Mouse (Mus musculus) CH12.LX (cell line): Measurements from ENCODE around the gene Med25.
A peak's percentile ranks its signal among the peaks of the same experiment; 100 is the strongest.

Source experiments
- BHLHE40 ChIP-seq: IDR thresholded peaks from 2 replicates; pipeline ENCODE4 v1.6.1; 2011; ENCODE audit warnings: mild to moderate bottlenecking, low read depth, low read length, improper control_type of control experiment
- CTCF ChIP-seq, 2 experiments: IDR thresholded peaks in 1 of 2; conservative IDR thresholded peaks in 1 of 2; 2 replicates each; pipeline ENCODE4 v1.5.1; 2011 to 2012; ENCODE audit warnings: low read depth in 2 of 2, low read length in 2 of 2, improper control_type of control experiment in 1 of 2, inconsistent platforms in 1 of 2, mild to moderate bottlenecking in 1 of 2, moderate library complexity in 1 of 2
- EP300 ChIP-seq: IDR thresholded peaks from 2 replicates; pipeline ENCODE4 v1.6.1; 2011; ENCODE audit warnings: low read length, improper control_type of control experiment
- ETS1 ChIP-seq: conservative IDR thresholded peaks from 2 replicates; pipeline ENCODE4 v1.6.1; 2012; ENCODE audit warnings: low read depth, mild to moderate bottlenecking, inconsistent platforms, low read length, improper control_type of control experiment, moderate library complexity
- NELFE ChIP-seq: IDR thresholded peaks from 2 replicates; pipeline ENCODE4 v1.6.1; 2011; ENCODE audit warnings: low read depth, low read length, improper control_type of control experiment
- POLR2A ChIP-seq: IDR thresholded peaks from 2 replicates; pipeline ENCODE4 v1.6.1; 2011; ENCODE audit warnings: low read depth, mild to moderate bottlenecking, improper control_type of control experiment, low read length
- RAD21 ChIP-seq: IDR thresholded peaks from 2 replicates; pipeline ENCODE4 v1.6.1; 2011; ENCODE audit warnings: low read depth, mild to moderate bottlenecking, low read length, improper control_type of control experiment, moderate library complexity
- RCOR1 ChIP-seq: conservative IDR thresholded peaks from 2 replicates; pipeline ENCODE4 v1.6.1; 2012; ENCODE audit warnings: low read depth, mild to moderate bottlenecking, inconsistent platforms, low read length, improper control_type of control experiment
- SIN3A ChIP-seq: IDR thresholded peaks from 2 replicates; pipeline ENCODE4 v1.6.1; 2012; ENCODE audit warnings: low read length, improper control_type of control experiment, inconsistent platforms
- SMC3 ChIP-seq: IDR thresholded peaks from 2 replicates; pipeline ENCODE4 v1.6.1; 2011; ENCODE audit warnings: low read depth, low read length, improper control_type of control experiment
- TBP ChIP-seq: conservative IDR thresholded peaks from 2 replicates; pipeline ENCODE4 v1.6.1; 2011; ENCODE audit warnings: low read depth, low read length, improper control_type of control experiment
- USF1 ChIP-seq: IDR thresholded peaks from 2 replicates; pipeline ENCODE4 v1.6.1; 2014; ENCODE audit warnings: low read depth, mild to moderate bottlenecking, inconsistent platforms, low read length, improper control_type of control experiment
- ZKSCAN1 ChIP-seq: IDR thresholded peaks from 2 replicates; pipeline ENCODE4 v1.6.1; 2012; ENCODE audit warnings: low read depth, inconsistent platforms, low read length, improper control_type of control experiment, borderline replicate concordance

DNA sequence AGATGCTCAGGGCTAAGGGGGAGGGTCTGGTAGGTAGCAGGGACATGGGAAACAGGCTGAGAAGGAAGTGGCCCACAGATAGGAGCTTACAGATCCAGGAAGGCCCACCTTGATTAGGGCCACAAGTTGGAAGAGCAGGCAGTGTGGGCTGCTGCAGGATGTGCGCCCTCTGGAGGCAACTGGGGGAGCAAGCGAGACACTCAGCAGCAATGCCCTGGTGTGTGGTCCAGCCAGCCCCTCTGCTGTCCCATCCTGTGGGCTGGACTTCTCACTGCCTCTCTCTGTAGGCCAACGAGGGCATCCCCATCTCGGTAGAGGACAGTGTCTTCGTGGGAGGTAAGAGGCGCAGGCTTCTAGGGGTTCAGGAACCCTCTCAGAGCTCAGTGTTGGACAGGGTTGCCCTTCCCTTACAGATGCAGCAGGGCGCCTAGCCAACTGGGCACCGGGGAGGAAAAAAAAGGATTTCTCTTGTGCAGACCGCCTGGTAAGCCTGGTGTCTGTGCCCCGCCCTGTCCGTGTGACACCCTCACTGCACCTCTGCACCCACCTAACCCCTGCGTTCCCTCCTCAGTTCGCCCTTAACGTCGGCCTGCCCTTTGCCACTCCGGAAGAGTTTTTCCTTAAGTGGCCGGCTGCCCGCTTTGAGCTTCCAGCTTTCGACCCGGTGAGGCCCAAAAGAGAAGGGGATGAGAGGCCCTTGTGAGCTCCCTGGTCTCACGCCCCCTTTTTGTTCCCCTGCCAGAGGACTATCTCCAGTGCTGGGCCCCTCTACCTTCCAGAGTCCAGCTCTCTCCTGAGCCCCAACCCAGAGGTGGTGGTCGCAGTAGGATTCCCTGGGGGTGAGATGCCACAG lies 31.7 kb downstream of the Med25 start:
- TF ChIP-seq POLR2A, result no peak
- peak; percentile 78 to 80 for TF ChIP-seq CTCF (conservative IDR thresholded peaks at IDR 0.05 in 1 of 2, IDR thresholded peaks at IDR 0.05 in 1 of 2; ENCODE audit: low read depth in 2 of 2, low read length in 2 of 2)
- TF ChIP-seq SMC3, result peak; percentile 75
- TF ChIP-seq BHLHE40, result no peak
- TF ChIP-seq NELFE, result no peak
- no peak for TF ChIP-seq SIN3A
- no peak for TF ChIP-seq EP300
- no peak for TF ChIP-seq TBP
- TF ChIP-seq RAD21, result peak; percentile 47
- TF ChIP-seq ZKSCAN1, result no peak
- TF ChIP-seq ETS1, result no peak
- TF ChIP-seq RCOR1, result no peak
- no peak for TF ChIP-seq USF1
